Mouse (Mus musculus) kidney, postnatal 4 days (tissue): ENCODE measurements at regions not wholly inside any gene's neighbourhood (a gene's known extent, or its start where the extent isn't known, plus 50 kb on each side); places are given as distances from the start of the nearest gene placed in this dataset.
A peak's percentile ranks its signal among the peaks of the same experiment; 100 is the strongest.

ENCODE experiments used
- DNase-seq, 2 experiments: peaks; one replicate each; pipeline ENCODE4 v3.0.0; 2021; ENCODE audit warnings: mixed read lengths in 2 of 2

- DNase-seq: no peak
Measured at GRCm38 (mm10) chr5:73803431-73803830, 152.3 kb downstream of the Spata18 start.

GRCm38 (mm10) chr5:73804556-73805230 lies 153.5 kb downstream of the Spata18 start:
- no peak for DNase-seq

GRCm38 (mm10) chr5:73810660-73811059 lies 159.5 kb downstream of the Spata18 start:
- DNase-seq: no peak

- no peak for DNase-seq
Measured at GRCm38 (mm10) chr5:73811094-73811521, 159.9 kb downstream of the Spata18 start.

- no peak for DNase-seq
Measured at GRCm38 (mm10) chr5:73815752-73816151, 164.6 kb downstream of the Spata18 start.

GRCm38 (mm10) chr5:73817180-73817579 lies 166.0 kb downstream of the Spata18 start:
- no peak for DNase-seq

- peak in 1 of 2 experiments; percentile 8 for DNase-seq
Measured at GRCm38 (mm10) chr5:73821956-73822545, 170.9 kb downstream of the Spata18 start.

- DNase-seq: no peak
Measured at GRCm38 (mm10) chr5:73823421-73823820, 172.2 kb downstream of the Spata18 start.

GRCm38 (mm10) chr5:73826941-73827340 lies 175.8 kb downstream of the Spata18 start:
- DNase-seq: no peak

GRCm38 (mm10) chr5:73833721-73834120 lies 182.5 kb downstream of the Spata18 start:
- no peak for DNase-seq

GRCm38 (mm10) chr5:73843776-73844175 lies 192.6 kb downstream of the Spata18 start:
- DNase-seq: no peak

GRCm38 (mm10) chr5:73846096-73846782 lies 195.1 kb downstream of the Spata18 start:
- DNase-seq: no peak

- no peak for DNase-seq
Measured at GRCm38 (mm10) chr5:73846783-73847151, 195.6 kb downstream of the Spata18 start.

- no peak for DNase-seq
Measured at GRCm38 (mm10) chr5:73851501-73851900, 200.3 kb downstream of the Spata18 start.

GRCm38 (mm10) chr5:73854025-73854773 lies 203.0 kb downstream of the Spata18 start:
- DNase-seq: peak; percentile 82 to 87

GRCm38 (mm10) chr5:73854774-73855371 lies 203.7 kb downstream of the Spata18 start:
- DNase-seq: peak; percentile 81 to 86

GRCm38 (mm10) chr5:73859320-73859719 lies 208.1 kb downstream of the Spata18 start:
- no peak for DNase-seq

GRCm38 (mm10) chr5:73864138-73864761 lies 204.0 kb downstream of the Usp46 start:
- peak; percentile 81 to 85 for DNase-seq

GRCm38 (mm10) chr5:73872641-73873421 lies 195.4 kb downstream of the Usp46 start:
- DNase-seq: no peak

GRCm38 (mm10) chr5:73874770-73875169 lies 193.5 kb downstream of the Usp46 start:
- no peak for DNase-seq

GRCm38 (mm10) chr5:73875847-73876246 lies 192.4 kb downstream of the Usp46 start:
- no peak for DNase-seq

GRCm38 (mm10) chr5:73880936-73881335 lies 187.3 kb downstream of the Usp46 start:
- DNase-seq: no peak
